Mouse (Mus musculus) heart, postnatal 4 days (tissue): ENCODE results near the gene Rag1. TPM values are rescaled to one million over a fixed set of nuclear protein-coding genes. Genes with fewer than 3 reads are reported as not detected.

Source experiments
- DNase-seq: peaks from one replicate; pipeline ENCODE4 v3.0.0; 2021
- total RNA-seq, 2 experiments: library from RNA; stranded (reverse); gene quantifications; 2 replicates each; pipeline ENCODE4 v1.2.3; 2021

Gene Rag1
- under 1 TPM; 0.09 to 0.41 TPM for total RNA-seq

DNA sequence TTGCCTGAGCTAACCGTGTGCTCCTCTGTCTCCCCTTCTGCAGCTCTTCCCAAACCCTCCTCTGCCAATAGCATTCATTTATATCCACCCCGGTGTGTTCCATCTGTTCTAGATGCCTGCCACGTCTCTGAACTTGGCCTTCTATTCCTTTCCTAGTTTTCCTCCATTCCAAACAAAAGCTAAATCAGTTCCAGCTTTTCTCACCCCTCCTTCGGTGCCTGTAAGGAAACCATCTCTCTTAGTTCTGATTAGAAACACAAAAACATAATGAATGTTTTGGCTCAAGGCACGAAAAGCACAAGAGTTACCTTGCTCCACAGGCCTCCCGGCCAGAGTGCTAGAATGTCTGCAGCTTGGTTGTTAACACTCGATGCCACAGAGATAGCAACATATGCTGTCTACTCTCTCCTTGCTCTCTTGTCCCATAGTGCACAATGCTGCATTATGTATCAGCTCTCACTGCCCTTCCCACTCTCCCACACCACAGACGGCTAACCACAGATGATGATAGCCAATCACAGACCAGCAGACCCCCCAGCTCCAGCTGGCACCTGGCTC, at the start of gene Rag1, which contains the start of gene B230118H07Rik:
Gene Rag1 (minus strand): TSS at position 388 of the 558 bp plus-strand sequence.
Gene B230118H07Rik (minus strand): TSS at position 419 of the 558 bp plus-strand sequence.
- DNase-seq: no peak

DNA sequence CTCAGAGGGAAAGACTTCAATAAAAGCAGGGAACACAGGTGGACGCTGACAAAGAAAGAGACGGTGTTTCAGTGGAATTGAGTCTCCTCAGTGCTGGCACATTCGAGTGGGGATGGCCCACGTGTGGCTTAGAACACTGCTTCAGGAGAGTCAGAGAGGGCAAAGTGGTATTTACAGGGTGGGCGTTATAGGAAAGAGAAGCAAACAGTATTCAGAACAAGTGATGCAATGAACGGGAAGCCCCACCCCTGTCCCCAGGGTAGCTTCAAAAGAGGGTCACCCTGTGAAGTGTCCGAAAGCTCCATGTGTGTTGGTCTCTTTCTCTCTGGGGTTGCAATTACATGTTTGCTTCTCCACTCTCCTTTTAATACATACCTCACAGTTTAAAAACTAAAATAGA, 46.3 kb upstream of the Rag1 start:
- no peak for DNase-seq

DNA sequence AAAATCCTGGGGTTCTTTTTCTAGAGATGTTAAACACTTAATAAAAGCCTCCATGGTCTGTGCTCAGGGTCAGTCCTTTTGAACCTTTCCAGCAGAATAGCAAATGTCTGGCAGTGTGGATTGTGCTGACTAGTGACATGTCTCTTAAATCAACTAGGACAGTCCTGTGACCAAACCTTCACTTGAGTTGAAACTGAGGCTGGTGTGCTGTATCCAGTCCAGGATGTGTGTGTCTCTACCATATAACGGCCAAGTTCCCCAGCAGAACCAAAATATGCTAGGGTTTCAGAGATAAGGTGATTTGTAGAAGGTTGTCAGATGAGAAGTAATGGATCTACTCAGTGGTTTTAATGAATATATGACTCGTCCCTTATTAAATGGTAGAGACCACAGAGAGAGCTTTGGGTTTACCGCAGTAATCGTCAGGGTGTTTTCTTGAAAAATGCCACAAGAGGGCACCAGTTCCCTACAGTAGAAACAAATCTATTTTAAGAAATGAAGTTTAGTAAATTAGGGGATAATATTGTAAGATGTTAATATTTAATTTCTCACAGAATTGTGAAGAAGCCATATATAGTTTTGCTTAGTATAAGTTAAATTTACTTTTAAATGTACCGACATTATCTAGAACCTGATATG, 44.4 kb upstream of the Rag1 start:
- DNase-seq: peak; percentile 27

DNA sequence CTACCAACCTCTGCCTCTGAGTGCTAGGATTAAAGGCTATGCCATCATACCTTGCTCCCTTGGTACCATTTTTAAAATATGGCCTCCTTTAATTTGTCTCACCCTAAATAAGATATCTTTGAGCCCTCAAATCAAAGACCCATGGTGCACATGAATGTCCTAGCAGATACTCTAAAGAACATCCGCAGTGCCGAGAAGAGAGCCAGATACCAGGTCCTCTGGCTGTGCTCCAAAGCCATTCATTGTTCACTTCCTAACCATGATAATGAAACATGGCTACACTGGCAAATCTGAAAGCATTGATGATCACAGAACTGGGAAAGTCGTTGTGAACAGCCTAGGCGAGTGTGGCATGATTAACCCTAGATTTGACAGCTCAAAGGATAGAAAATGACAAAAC, 43.7 kb upstream of the Rag1 start:
- DNase-seq: no peak

DNA sequence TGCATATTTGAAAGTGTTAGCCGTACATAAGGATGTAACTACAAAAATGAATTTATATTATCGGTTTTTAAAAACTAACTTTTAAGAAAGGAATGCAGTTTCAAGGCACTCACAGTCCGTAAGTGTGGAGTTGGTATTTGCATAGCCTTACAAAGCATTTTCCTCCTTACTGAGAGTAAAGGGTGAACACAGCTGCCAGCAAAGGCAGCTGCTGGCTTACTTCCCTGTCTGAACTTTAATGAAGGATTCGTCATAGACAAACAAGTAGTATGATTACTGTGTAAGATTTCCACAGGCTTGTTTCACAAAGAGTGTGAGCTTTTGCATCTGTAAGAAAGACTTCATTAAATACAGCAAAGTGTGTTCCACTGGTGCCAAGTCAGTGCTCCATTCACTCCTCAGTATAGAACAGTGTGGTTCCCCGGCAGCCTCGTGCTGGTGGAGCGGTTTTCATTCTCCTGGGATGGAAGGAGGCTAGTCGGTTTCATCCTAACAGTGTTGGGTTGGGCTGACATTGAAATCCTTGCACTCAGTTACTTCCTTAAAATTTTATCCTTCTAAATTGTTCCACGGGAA, 41.0 kb upstream of the Rag1 start:
- no peak for DNase-seq

DNA sequence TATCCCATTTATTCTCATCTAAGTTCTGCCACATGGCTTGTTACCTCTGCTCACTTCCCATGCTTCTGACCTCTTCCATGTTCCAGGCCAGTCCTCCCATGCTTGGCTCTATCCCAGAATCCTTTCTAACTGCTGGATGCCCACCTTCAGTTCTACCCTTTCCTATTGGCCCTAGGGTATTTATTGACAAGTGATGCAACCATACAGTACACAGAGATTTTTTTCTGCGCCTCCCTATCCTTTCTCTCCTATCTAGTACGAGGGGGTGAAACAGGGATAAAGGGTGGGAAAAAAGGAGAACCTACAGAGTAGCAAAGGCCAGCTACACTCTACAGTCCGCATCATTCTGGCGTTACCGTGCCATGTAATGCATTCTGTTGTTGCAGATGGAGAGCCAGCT, 38.7 kb upstream of the Rag1 start:
- DNase-seq: no peak

DNA sequence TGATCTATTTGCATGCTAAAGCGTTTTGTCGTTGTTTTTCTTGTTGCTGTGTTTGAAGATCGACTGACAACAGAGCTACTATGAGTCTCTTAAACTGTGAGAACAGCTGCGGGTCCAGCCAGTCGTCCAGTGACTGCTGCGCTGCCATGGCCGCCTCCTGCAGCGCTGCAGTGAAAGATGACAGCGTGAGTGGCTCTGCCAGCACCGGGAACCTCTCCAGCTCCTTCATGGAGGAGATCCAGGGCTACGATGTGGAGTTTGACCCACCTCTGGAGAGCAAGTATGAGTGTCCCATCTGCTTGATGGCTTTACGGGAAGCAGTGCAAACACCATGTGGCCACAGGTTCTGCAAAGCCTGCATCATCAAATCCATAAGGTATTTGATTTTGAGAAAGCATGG, 35.1 kb upstream of the Rag1 start:
- no peak for DNase-seq

DNA sequence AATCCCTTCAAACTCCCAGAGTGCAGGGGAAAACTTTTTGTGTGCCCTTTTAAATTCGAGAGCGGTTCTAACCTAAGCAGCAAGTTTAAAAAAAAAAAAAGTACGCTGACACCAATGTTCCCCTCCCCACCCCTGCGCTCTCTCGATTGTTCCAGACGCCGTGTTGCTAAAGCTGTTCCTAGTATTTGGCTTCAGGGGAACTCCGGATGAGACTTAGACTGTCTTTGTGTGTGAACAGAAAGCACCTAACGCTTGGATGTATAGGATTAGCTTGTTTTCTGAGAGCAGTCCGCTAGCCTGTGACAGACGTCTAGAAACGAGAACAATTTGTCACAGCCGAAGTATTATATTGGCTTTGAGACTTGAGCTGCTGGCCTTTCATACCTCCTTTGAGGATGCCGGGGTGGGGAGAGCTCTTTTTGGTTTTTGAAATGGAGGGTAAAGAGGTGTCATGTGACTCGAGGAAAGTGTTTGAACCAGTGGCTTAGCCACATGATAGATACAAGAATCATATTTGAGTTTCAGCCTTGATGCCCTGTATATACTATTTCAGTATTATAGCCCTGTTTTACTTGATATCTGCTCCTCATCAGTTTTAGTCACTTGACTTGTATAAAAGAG, 30.0 kb upstream of the Rag1 start:
- DNase-seq: no peak

DNA sequence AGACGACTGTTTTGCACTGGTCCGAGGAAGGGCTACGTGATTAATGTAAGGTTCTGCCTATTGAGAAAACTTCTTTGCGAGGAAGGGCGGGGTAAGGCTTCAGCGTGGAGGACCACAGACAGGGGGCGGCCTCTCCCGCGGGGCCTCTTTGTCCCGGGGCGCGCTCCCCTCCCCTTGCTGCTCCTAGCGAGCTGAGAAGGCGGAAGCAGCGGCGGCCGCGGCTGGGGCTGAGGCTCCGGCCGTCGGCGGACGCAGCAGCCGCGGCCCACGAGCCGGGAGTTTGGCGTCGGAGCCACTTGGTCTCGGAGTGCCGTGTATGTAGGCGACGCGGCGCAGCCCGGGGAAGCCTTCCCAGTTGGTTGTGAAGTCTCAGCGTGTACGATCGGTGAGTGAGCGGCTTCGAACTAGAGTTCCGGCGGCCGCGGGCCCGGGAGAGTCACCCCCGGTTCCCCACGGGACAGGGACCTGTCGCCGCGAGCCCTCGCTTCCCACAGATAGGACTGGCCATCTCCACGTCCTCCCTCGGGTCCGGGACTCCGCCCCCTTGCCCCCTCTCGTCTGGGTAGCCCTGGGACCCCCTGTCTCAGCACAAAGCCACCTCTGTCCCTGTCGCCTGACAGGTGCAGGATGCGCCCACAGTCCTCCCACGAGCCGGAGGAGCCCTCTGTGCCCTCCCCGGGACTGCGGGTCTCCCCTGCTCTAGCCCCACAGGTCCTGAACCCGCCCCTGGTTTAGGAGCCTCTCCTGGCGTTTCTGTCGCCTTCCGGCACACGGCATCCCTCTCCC, 29.1 kb upstream of the Rag1 start, which contains the start of gene Traf6:
Gene Traf6 (plus strand): TSS at position 194 of the 786 bp plus-strand sequence.
- peak; percentile 91 for DNase-seq

DNA sequence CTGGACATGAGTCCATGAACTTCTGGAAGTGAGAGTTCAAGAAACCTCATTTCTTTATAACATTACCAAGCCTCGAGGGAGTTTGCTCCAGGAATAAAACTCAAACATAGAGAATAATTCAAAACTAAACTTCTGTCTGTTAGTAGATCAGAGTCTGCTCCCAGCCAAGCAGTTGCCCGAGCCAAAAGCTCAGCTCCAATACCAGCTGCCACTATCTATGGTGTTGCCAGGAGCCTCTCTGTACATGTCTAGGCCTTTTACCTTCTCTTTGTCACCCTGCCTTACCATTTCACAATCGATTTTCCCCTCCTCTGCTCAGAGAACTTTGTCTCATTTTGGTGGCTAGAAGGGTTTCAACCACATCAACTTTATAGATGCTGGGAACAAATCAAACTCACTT, 24.2 kb upstream of the Rag1 start:
- no peak for DNase-seq

DNA sequence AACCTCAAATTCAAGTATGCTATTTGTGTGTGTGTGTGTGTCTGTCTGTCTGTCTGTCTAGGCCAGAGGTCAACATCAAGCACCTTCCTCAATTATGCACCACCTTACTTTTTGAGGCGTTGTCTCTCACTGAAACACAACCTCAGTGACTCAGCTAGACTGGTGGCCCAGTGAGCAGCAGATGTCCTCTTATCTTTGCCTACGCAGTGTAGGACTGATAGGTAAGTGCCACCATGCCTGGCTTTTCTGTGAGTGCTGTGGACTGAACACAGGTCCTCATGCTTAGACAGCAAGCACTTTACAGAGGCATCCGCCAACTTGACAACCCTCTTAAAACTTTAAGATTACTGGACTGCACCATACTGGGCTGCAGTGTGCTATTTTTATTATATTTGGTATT, 19.4 kb upstream of the Rag1 start:
- DNase-seq: no peak

DNA sequence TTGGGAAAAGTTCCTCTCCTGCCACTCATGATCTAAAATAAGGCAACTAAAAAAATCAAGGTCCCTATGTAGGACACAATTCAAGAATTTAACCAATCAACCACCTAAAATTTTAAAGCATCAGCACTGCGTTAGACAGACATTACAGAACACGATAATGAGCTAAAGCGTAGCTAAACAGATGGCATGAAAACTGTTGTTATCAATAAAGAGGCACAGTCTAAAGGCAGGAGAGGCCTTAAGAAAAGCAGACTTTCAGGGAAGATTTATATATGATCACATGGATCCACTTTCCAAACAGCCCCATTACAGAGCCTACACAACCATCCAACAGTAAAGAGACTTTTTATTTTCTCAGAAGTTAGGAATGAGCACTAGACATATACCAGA, 16.4 kb upstream of the Rag1 start:
- DNase-seq: no peak

DNA sequence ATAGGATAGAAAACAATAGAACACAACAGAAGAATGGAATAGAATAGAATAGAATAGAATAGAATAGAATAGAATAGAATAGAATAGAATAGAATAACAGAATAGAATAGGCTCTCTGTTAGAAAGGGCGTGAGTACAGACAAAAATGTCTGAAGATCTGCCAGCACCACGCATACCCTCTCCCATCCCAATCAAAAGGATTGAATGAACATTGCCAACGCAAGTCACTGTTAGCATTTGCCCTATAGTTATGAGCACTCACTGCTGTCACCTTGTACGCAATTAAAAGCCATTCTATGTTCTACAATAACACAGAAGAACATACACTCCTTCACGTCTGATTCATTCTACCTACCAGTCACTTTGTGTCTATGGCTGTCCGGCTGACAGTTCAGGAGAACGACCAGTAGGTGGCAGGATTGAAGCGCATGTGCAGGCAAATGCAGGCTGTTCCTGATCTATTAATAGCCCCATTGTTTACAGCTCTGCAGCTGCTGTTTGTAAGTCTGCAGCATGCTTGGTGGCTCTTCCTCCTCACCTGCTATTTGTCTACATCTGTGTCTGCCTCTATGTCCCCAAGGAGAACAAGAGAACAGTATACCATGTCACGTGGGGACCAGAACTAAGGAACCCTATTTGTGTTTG, 15.9 kb upstream of the Rag1 start:
- peak; percentile 84 for DNase-seq

DNA sequence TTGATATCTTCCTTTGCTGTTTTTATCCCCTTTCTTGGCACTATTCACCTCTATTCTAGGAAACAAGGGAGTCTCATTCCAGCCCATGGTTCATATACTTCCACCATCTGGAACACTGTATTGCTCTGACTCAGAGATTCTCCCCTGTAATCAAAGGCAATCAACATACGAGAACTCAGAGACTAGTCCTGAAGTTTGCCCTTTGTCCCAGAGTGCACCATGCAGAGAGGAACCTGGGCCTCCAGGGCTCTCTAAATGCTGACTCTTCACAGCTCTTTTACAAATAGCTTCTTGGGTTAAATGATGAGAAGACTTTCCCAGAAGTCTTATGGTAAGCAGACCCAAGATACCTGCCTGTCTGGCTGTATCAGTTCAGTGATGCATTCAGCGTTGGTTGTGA, 11.2 kb upstream of the Rag1 start:
- DNase-seq: no peak

DNA sequence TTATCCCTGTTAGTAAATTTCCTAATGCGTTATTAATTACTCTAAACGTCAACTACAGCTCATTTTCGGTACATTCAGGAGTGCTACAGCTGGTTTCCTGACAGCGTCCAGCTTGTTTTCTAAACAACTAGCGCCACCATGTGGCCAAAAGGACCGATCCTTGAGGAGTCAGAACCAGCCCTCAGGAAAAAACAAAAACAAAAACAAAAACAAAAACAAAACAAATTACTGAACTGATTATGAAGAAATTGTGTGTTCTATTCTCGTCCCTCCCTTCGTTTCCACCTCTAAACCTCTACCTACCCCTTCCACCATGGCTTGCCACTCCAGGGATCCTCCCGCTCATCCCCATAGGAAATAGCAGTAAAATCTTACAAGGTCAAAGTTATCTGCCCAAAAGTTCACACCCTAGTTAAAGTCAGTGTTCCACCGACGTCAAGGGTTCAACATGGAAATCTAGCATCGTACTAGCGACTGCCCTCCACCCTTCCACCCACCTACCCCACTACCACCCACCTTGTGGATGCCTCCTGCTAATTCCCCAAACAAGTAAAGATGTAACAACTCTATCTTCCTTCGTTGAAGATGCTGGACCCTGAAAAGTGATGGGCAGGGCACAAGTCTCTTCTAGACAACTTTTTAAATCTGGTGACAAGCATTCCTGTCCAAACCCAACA, 3.8 kb upstream of the Rag1 start:
- peak; percentile 83 for DNase-seq

DNA sequence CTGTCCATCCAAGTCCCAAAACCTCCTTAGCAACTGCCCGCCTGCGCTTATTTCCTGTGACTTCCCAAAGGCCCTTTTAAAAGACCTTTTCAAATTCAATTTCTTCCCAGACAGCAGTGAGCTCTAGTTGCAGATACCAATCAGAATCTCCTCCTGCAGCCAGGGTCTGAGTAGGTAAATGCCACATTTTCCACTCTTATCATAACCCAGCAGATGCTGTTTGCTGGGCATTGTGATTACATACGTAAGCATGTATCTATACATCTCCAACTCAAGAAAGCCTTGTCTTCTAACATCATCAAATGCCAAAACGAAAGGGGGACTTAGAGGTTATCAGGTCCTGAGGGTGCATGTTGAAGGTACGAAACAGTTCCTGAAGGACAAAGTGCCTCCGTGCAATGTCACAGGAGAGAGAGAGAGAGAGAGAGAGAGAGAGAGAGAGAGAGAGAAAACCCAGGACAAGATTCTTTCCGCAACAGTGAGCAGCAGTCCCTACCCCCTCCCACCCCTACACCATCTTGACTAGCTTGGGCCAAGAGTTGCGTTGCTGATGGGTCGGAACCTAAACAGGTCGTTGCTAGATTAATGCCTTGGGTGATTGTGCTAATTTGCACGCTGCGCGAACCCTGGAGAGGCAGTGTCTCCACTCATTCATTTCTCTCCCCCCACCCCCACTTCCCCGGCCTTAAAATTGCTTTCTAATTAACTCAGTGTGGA, 3.1 kb upstream of the Rag1 start:
- no peak for DNase-seq

DNA sequence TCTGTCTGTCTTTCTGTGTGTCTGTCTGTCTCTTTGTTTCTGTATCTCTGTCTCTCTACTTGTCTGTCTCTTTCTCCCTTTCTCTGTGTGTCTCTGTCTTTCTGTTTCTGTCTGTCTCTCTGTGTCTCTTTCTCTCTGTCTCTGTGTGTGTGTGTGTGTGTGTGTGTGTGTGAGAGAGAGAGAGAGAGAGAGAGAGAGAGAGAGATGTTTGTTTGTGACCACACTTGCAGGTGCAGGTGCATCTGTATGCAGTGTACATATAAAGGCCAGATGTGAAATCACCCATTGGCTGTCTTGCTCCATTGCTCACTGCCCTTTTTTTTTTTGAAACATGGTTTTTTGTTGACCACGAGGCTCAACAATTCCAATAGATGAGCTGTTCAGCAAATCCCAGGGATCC, 1.1 kb upstream of the Rag1 start:
- no peak for DNase-seq

DNA sequence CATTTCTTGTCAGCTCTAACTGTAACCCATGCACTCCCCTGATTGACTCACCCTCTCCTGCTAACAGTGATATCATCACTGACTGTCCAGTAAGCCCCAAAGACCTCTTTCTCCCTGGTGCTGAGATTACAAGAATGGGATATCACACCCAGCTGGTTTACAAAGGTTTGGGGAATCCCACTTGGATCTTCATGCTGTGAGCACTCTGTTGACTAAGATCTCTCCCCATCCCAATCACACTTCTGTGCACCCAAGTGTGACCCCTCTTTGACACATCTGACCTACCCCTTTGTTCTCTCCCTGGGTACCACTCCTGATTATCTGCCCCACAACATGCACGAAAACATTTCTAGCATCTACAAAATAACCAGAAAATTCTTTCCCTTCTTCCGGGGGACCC, 940 bp downstream of the Rag1 start:
- DNase-seq: no peak

DNA sequence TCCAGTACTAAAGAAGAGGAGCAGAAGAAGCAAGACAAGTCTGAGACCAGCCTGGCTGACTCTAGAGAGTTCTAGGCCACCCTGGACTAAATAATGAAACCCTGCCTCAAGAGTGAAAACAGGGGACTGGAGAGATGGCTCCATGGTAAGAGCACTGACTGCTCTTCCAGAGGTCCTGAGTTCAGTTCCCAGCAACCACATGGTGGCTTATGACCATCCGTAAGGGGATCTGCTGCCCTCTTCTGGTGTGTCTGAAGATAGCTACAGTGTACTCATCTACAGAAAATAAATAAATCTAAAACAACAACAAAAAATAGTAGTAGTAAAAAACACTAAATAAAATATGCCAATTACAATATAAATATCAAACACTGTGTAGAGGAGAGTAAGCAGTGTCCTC, 3.5 kb downstream of the Rag1 start:
- DNase-seq: no peak

DNA sequence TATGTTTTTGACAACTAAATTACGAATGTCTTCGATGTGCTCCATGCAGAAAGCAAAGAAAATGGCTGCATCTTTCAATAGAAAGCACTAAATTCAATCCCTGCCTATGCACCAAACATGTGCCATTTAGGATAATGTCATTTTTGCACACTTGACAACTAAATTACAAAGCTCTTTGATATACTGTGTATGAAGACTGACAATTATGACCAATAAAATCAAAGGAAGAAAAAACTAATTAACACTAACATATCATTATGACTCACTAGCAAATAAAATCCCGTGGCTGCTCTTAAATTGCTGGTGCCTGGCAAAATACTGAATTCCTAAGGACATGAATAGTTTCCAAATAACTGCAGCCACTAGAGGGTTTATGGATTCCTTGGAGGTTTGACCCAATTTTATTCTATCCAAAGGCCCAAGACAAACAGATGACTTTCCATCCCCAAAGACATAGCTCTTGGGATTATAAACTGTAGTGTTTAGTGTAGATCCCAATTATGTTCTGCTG, 9.4 kb downstream of the Rag1 start:
- no peak for DNase-seq
